Mouse (Mus musculus): ENCODE data around the gene Pcx. TPM values are rescaled to one million over a fixed set of nuclear protein-coding genes. Genes with fewer than 3 reads are reported as not detected.
A peak's percentile ranks its signal among the peaks of the same experiment; 100 is the strongest.

Pcx gene
- polyA plus RNA-seq, 1 experiment from 2014 or later: 70.9 TPM

GRCm38 (mm10) chr19:4613464-4614304 lies 103.4 kb downstream of the Pcx start:
- ATAC-seq (ENCODE audit: low FRiP score, low TSS enrichment): no peak
- Histone ChIP-seq H3K9ac (replicated peaks; ENCODE audit: low read length) (0 out of 2 replicates have a peak overlapping the region, but pooled peaks have one; percentile 92), H3K27ac (ENCODE audit: low read length) (peak overlapping the region; percentile 94; the same call in 1 of the 2 replicates), H3K4me3 (ENCODE audit: low read length) (peak overlapping the region; percentile 91; the same call in 1 of the 2 replicates), H3K9me3 (ENCODE audit: low read length) (no peaks in the 10 kb centered on the region), H3K4me2 (replicated peaks; ENCODE audit: low read depth, low read length) (peak overlapping the region; percentile 86), H3K27me3 (ENCODE audit: insufficient read depth, low read length) (no peaks in the 10 kb centered on the region), H3K36me3 (ENCODE audit: insufficient read depth, low read length) (peaks cover 25% of the 10 kb centered on the region), H3K4me1 (ENCODE audit: insufficient read depth, low read length) (peaks cover 36% of the 10 kb centered on the region)
- WGBS: 76% methylated on average over 33 of the region's 33 CpGs

DNA sequence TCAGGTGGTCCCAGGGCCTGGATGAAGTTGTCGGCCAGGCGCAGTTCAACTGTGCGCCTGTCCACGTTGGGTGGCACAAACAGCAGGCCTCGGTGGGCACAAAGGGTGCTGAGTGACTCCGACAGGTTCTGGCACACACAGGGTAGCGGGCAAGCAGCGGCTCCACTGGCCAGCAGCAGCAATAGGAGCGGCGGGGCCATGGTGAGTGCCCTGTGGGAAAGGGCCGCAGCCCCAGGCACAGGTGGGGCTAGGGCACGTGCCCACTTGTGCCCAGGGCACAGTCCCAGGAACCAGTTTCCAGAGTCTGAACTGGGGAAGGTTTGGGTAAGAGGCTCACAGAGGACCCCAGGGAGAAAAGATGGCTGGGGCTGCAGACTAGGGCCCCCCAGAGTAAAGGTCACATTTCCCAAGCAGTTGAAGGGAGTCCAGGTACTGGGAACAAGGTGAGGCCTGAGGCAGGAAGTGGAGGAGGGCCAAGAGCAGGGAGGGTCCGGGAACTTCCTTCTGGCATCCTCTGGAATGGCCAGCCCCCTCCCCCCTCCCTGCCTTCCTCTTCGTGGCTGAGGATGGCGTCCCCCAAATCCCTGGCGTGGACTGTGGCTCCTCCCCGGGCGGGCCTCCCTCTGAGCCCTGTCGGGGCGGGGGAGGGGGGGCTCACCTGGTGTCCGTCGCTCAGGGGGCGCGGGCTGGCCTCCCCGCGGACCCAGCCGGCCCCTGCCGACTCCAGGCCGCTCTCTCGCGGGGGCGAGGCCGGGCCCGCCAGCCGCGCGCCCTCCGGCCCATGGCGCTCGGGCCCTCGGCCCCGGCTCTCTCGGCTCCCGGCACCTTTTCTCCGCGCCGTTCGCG lies 104.3 kb downstream of the Pcx start:
- peak overlapping the region; percentile 91 for H3K4me3 ChIP-seq (ENCODE audit: low read length)
- 0 out of 2 replicates have a peak, but pooled peaks have one; percentile 8 for ATAC-seq (ENCODE audit: low FRiP score, low TSS enrichment)
- peak overlapping the region; percentile 86 for H3K4me2 ChIP-seq (replicated peaks; ENCODE audit: low read depth, low read length)
- H3K9ac ChIP-seq (replicated peaks; ENCODE audit: low read length): peak overlapping the region; percentile 92
- H3K4me1 ChIP-seq (ENCODE audit: insufficient read depth, low read length): peaks cover 36% of the 10 kb centered on the region
- WGBS: 18% methylated on average over 38 of the region's 49 CpGs
- H3K27me3 ChIP-seq (ENCODE audit: insufficient read depth, low read length): no peaks in the 10 kb centered on the region
- peaks cover 25% of the 10 kb centered on the region for H3K36me3 ChIP-seq (ENCODE audit: insufficient read depth, low read length)
- H3K27ac ChIP-seq (ENCODE audit: low read length): peak overlapping the region; percentile 94
- no peaks in the 10 kb centered on the region for H3K9me3 ChIP-seq (ENCODE audit: low read length)

GRCm38 (mm10) chr19:4615151-4616093 lies 105.2 kb downstream of the Pcx start, which contains the start of gene Lrfn4:
Lrfn4 (minus strand) TSS chr19:4615667.
- Histone ChIP-seq H3K4me2 (replicated peaks; ENCODE audit: low read depth, low read length) (peak within 1 kb of the TSS; percentile 86), H3K27ac (ENCODE audit: low read length) (peak within 1 kb of the TSS; percentile 94), H3K36me3 (ENCODE audit: insufficient read depth, low read length) (peaks cover 28% of the 10 kb centered on the region), H3K9me3 (ENCODE audit: low read length) (no peaks in the 10 kb centered on the region), H3K27me3 (ENCODE audit: insufficient read depth, low read length) (no peaks in the 10 kb centered on the region), H3K9ac (replicated peaks; ENCODE audit: low read length) (peak within 1 kb of the TSS; percentile 92), H3K4me3 (ENCODE audit: low read length) (peak within 1 kb of the TSS; percentile 91), H3K4me1 (ENCODE audit: insufficient read depth, low read length) (peaks cover 36% of the 10 kb centered on the region)
- ATAC-seq (ENCODE audit: low FRiP score, low TSS enrichment): peak; percentile 97
- WGBS: under 1% methylated on average over 79 of the region's 87 CpGs

- H3K9me3 ChIP-seq (ENCODE audit: low read length): no peaks in the 10 kb centered on the region
- peak overlapping the region; percentile 86 for H3K4me2 ChIP-seq (replicated peaks; ENCODE audit: low read depth, low read length)
- peak overlapping the region; percentile 94 for H3K27ac ChIP-seq (ENCODE audit: low read length)
- H3K4me3 ChIP-seq (ENCODE audit: low read length): peak overlapping the region; percentile 91; the same call in 1 of the 2 replicates
- H3K27me3 ChIP-seq (ENCODE audit: insufficient read depth, low read length): no peaks in the 10 kb centered on the region
- 24% methylated on average over 4 of the region's 4 CpGs for WGBS
- peaks cover 36% of the 10 kb centered on the region for H3K4me1 ChIP-seq (ENCODE audit: insufficient read depth, low read length)
- peaks cover 33% of the 10 kb centered on the region for H3K36me3 ChIP-seq (ENCODE audit: insufficient read depth, low read length)
- H3K9ac ChIP-seq (replicated peaks; ENCODE audit: low read length): peak overlapping the region; percentile 92; the same call in 1 of the 2 replicates
- no peak for ATAC-seq (ENCODE audit: low FRiP score, low TSS enrichment)
Measured at GRCm38 (mm10) chr19:4616546-4616945, 106.3 kb downstream of the Pcx start.

DNA sequence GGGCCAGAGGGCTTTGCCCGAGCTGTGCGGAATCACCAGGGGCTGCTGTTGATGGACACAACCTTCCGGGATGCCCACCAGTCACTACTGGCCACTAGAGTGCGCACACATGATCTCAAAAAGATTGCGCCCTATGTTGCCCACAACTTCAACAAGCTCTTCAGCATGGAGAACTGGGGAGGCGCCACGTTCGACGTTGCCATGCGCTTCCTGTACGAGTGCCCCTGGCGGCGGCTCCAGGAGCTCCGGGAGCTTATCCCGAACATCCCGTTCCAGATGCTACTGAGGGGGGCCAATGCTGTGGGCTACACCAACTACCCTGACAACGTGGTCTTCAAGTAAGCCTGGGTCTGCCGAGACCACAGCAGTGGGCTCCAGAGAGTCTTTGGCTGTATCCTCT lies 107.9 kb downstream of the Pcx start:
- WGBS: 44% methylated on average over 18 of the region's 18 CpGs
- Histone ChIP-seq H3K4me2 (replicated peaks; ENCODE audit: low read depth, low read length) (no peak overlapping the region), H3K4me3 (ENCODE audit: low read length) (no peak overlapping the region), H3K9me3 (ENCODE audit: low read length) (no peaks in the 10 kb centered on the region), H3K4me1 (ENCODE audit: insufficient read depth, low read length) (peaks cover 26% of the 10 kb centered on the region), H3K27me3 (ENCODE audit: insufficient read depth, low read length) (no peaks in the 10 kb centered on the region), H3K9ac (replicated peaks; ENCODE audit: low read length) (0 out of 2 replicates have a peak overlapping the region, but pooled peaks have one; percentile 8), H3K27ac (ENCODE audit: low read length) (no peak overlapping the region), H3K36me3 (ENCODE audit: insufficient read depth, low read length) (peaks cover 35% of the 10 kb centered on the region)
- ATAC-seq (ENCODE audit: low FRiP score, low TSS enrichment): no peak

DNA sequence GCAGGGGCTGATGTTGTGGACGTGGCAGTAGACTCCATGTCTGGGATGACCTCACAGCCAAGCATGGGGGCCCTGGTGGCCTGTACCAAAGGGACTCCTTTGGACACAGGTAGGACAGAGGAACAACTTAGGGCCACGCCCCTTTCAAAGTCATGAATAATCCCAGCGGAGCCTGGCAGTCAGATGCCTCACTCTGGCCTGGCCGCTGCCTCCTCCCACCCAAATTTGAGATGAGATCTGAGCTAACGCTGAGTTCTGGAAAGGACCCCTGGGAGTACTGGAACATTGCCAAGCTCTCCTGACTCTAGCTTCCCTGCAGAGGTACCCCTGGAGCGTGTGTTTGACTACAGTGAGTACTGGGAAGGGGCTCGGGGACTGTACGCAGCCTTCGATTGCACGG lies 109.2 kb downstream of the Pcx start:
- Histone ChIP-seq H3K9me3 (ENCODE audit: low read length) (no peaks in the 10 kb centered on the region), H3K4me3 (ENCODE audit: low read length) (no peak overlapping the region), H3K4me1 (ENCODE audit: insufficient read depth, low read length) (peaks cover 18% of the 10 kb centered on the region), H3K27ac (ENCODE audit: low read length) (no peak overlapping the region), H3K36me3 (ENCODE audit: insufficient read depth, low read length) (peaks cover 36% of the 10 kb centered on the region), H3K27me3 (ENCODE audit: insufficient read depth, low read length) (no peaks in the 10 kb centered on the region), H3K9ac (replicated peaks; ENCODE audit: low read length) (no peak overlapping the region), H3K4me2 (replicated peaks; ENCODE audit: low read depth, low read length) (no peak overlapping the region)
- WGBS: 77% methylated on average over 10 of the region's 10 CpGs
- ATAC-seq (ENCODE audit: low FRiP score, low TSS enrichment): no peak

DNA sequence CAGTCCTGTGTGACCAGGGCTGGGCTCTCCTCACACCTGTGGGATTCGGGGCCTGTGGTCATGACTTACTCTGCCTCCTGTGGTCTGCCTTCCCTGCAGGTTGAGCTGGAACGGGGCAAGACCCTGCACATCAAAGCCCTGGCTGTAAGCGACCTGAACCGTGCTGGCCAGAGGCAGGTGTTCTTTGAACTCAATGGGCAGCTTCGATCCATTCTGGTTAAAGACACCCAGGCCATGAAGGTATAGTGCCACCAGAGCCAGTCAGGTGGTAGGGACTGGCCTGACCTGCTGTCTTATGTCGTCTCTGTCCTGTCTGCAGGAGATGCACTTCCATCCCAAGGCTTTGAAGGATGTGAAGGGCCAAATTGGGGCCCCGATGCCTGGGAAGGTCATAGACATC lies 110.4 kb downstream of the Pcx start:
- H3K4me2 ChIP-seq (replicated peaks; ENCODE audit: low read depth, low read length): no peak overlapping the region
- peaks cover 20% of the 10 kb centered on the region for H3K4me1 ChIP-seq (ENCODE audit: insufficient read depth, low read length)
- peaks cover 36% of the 10 kb centered on the region for H3K36me3 ChIP-seq (ENCODE audit: insufficient read depth, low read length)
- H3K27me3 ChIP-seq (ENCODE audit: insufficient read depth, low read length): no peaks in the 10 kb centered on the region
- WGBS: 84% methylated on average over 7 of the region's 7 CpGs
- no peak for ATAC-seq (ENCODE audit: low FRiP score, low TSS enrichment)
- H3K9me3 ChIP-seq (ENCODE audit: low read length): no peaks in the 10 kb centered on the region
- no peak overlapping the region for H3K4me3 ChIP-seq (ENCODE audit: low read length)
- no peak overlapping the region for H3K9ac ChIP-seq (replicated peaks; ENCODE audit: low read length)
- no peak overlapping the region for H3K27ac ChIP-seq (ENCODE audit: low read length)

GRCm38 (mm10) chr19:4622780-4623179 lies 112.5 kb downstream of the Pcx start:
- Histone ChIP-seq H3K4me2 (replicated peaks; ENCODE audit: low read depth, low read length) (no peak overlapping the region), H3K4me1 (ENCODE audit: insufficient read depth, low read length) (peaks cover 19% of the 10 kb centered on the region; the same call in 1 of the 2 replicates), H3K9ac (replicated peaks; ENCODE audit: low read length) (no peak overlapping the region), H3K9me3 (ENCODE audit: low read length) (no peaks in the 10 kb centered on the region), H3K27ac (ENCODE audit: low read length) (no peak overlapping the region), H3K4me3 (ENCODE audit: low read length) (no peak overlapping the region), H3K36me3 (ENCODE audit: insufficient read depth, low read length) (peaks cover 36% of the 10 kb centered on the region), H3K27me3 (ENCODE audit: insufficient read depth, low read length) (no peaks in the 10 kb centered on the region)
- 91% methylated on average over 5 of the region's 5 CpGs for WGBS
- ATAC-seq (ENCODE audit: low FRiP score, low TSS enrichment): no peak

DNA sequence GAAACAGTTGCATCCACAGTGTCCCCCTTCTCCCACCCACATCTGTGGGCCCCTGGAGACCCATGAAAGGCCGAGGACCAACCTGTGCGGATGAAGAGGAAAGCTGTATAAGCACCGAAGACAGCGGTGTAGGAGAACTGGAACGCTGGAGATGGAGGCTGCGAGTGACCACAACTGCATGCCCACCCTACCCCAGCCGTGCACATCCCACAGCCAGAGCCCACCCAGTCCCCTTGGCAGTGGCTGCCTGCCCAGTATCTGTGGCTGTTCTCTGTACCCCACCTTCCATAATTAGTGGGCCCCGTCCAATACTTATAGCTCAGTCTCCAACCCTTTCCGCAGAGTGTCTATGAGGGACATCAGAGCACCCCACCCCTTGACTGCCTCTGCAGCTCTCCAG lies 113.1 kb downstream of the Pcx start:
- 96% methylated on average over 9 of the region's 9 CpGs for WGBS
- Histone ChIP-seq H3K4me3 (ENCODE audit: low read length) (no peak overlapping the region), H3K4me1 (ENCODE audit: insufficient read depth, low read length) (peaks cover 23% of the 10 kb centered on the region; the same call in 1 of the 2 replicates), H3K9ac (replicated peaks; ENCODE audit: low read length) (no peak overlapping the region), H3K36me3 (ENCODE audit: insufficient read depth, low read length) (peaks cover 36% of the 10 kb centered on the region), H3K9me3 (ENCODE audit: low read length) (no peaks in the 10 kb centered on the region), H3K4me2 (replicated peaks; ENCODE audit: low read depth, low read length) (no peak overlapping the region), H3K27me3 (ENCODE audit: insufficient read depth, low read length) (no peaks in the 10 kb centered on the region), H3K27ac (ENCODE audit: low read length) (no peak overlapping the region)
- no peak for ATAC-seq (ENCODE audit: low FRiP score, low TSS enrichment)
